Mouse (Mus musculus): Measurements from ENCODE around the gene Bmp5. TPM values are rescaled to one million over a fixed set of nuclear protein-coding genes. Genes with fewer than 3 reads are reported as not detected.
"Not testable (repeated sequence)": the region's sequence is repeated elsewhere in the genome, so short reads cannot be mapped to it uniquely, and the experiment has no call there.

Gene Bmp5
- total RNA-seq (2021), result 1 to 10 TPM; 1.2 to 1.5 TPM
- long read RNA-seq, experiment 1, partial matches to known transcripts, result 2 of 2 reads
- long read RNA-seq, experiment 1, other reads (novel, unspliced or antisense), result 0 of 2 reads
- long read RNA-seq, experiment 2, result 0 reads

- DNase-seq (ENCODE audit: low spot score in 2 of 2), result no peak
These were observed at the start of gene Bmp5 for GRCm38 (mm10) chr9:75775129-75775845. Gene Bmp5, plus strand, starts transcription at chr9:75775364.

- peak in 1 of 2 experiments; percentile 16 for DNase-seq (ENCODE audit: low spot score in 2 of 2)
These were observed 15.1 kb upstream of the Bmp5 start for GRCm38 (mm10) chr9:75760075-75760474.

GRCm38 (mm10) chr9:75761567-75761966, 13.6 kb upstream of the Bmp5 start:
- DNase-seq (ENCODE audit: low spot score in 2 of 2), result no peak

- peak in 1 of 2 experiments; percentile 67 for DNase-seq (ENCODE audit: low spot score in 2 of 2)
These were observed 12.7 kb upstream of the Bmp5 start for GRCm38 (mm10) chr9:75762487-75762886.

GRCm38 (mm10) chr9:75764792-75765191, 10.4 kb upstream of the Bmp5 start:
- no peak for DNase-seq (ENCODE audit: low spot score in 2 of 2)

GRCm38 (mm10) chr9:75766521-75766920, 8.6 kb upstream of the Bmp5 start:
- DNase-seq (ENCODE audit: low spot score in 2 of 2), result no peak

- no peak for DNase-seq (ENCODE audit: low spot score in 2 of 2)
These were observed 6.1 kb upstream of the Bmp5 start for GRCm38 (mm10) chr9:75769042-75769441.

- no peak for DNase-seq (ENCODE audit: low spot score in 2 of 2)
These were observed 989 bp downstream of the Bmp5 start for GRCm38 (mm10) chr9:75776153-75776552.

GRCm38 (mm10) chr9:75778762-75779346, 3.7 kb downstream of the Bmp5 start:
- no peak for DNase-seq (ENCODE audit: low spot score in 2 of 2)

- no peak for DNase-seq (ENCODE audit: low spot score in 2 of 2)
These were observed 5.6 kb downstream of the Bmp5 start for GRCm38 (mm10) chr9:75780558-75781276.

- DNase-seq (ENCODE audit: low spot score in 2 of 2), result no peak
These were observed 6.4 kb downstream of the Bmp5 start for GRCm38 (mm10) chr9:75781600-75781999.

GRCm38 (mm10) chr9:75783573-75783972, 8.4 kb downstream of the Bmp5 start:
- no peak for DNase-seq (ENCODE audit: low spot score in 2 of 2)

GRCm38 (mm10) chr9:75785959-75786358, 10.8 kb downstream of the Bmp5 start:
- DNase-seq (ENCODE audit: low spot score in 2 of 2), result no peak

GRCm38 (mm10) chr9:75787121-75787520, 12.0 kb downstream of the Bmp5 start:
- DNase-seq (ENCODE audit: low spot score in 2 of 2), result peak; percentile 10 to 41

GRCm38 (mm10) chr9:75789879-75790428, 14.8 kb downstream of the Bmp5 start:
- no peak for DNase-seq (ENCODE audit: low spot score in 2 of 2)

- no peak for DNase-seq (ENCODE audit: low spot score in 2 of 2)
These were observed 29.8 kb downstream of the Bmp5 start for GRCm38 (mm10) chr9:75804940-75805339.

- not testable (repeated sequence) for DNase-seq (ENCODE audit: low spot score in 2 of 2)
These were observed 33.0 kb downstream of the Bmp5 start for GRCm38 (mm10) chr9:75808179-75808578.

GRCm38 (mm10) chr9:75808659-75809058, 33.5 kb downstream of the Bmp5 start:
- no peak for DNase-seq (ENCODE audit: low spot score in 2 of 2)

- no peak for DNase-seq (ENCODE audit: low spot score in 2 of 2)
These were observed 40.0 kb downstream of the Bmp5 start for GRCm38 (mm10) chr9:75815161-75815560.

GRCm38 (mm10) chr9:75818400-75818799, 43.2 kb downstream of the Bmp5 start:
- DNase-seq (ENCODE audit: low spot score in 2 of 2), result no peak

GRCm38 (mm10) chr9:75832468-75832867, 57.3 kb downstream of the Bmp5 start:
- no peak for DNase-seq (ENCODE audit: low spot score in 2 of 2)

Data from layer of hippocampus, postnatal 14 days (tissue).